Mouse (Mus musculus) neural tube, embryonic 10.5 days (tissue): ENCODE data around the gene Dach1.

ENCODE experiments used
- DNase-seq: peaks from one replicate; pipeline ENCODE4 v3.0.0-alpha.2; 2017; ENCODE audit warnings: low spot score; ENCODE audit errors: extremely low spot score

Gene Dach1

GRCm38 (mm10) chr14:98169421-98170076 lies at the start of gene Dach1:
Gene Dach1 (minus strand): TSS chr14:98169765.
- peak; percentile 77 for DNase-seq

GRCm38 (mm10) chr14:98200089-98200488 lies 30.5 kb upstream of the Dach1 start:
- DNase-seq: no peak

- no peak for DNase-seq
These were observed 12.0 kb upstream of the Dach1 start for GRCm38 (mm10) chr14:98181545-98181944.

GRCm38 (mm10) chr14:98173831-98174230 lies 4.3 kb upstream of the Dach1 start:
- DNase-seq: no peak

GRCm38 (mm10) chr14:98172394-98172905 lies 2.9 kb upstream of the Dach1 start:
- no peak for DNase-seq

- DNase-seq: no peak
These were observed 2.3 kb upstream of the Dach1 start for GRCm38 (mm10) chr14:98171861-98172260.

GRCm38 (mm10) chr14:98168908-98169401 lies 610 bp downstream of the Dach1 start:
- no peak for DNase-seq

- DNase-seq: peak; percentile 79
These were observed 1.3 kb downstream of the Dach1 start for GRCm38 (mm10) chr14:98168039-98168907.

- peak; percentile 62 for DNase-seq
These were observed 2.2 kb downstream of the Dach1 start for GRCm38 (mm10) chr14:98167186-98168038.

- no peak for DNase-seq
These were observed 3.1 kb downstream of the Dach1 start for GRCm38 (mm10) chr14:98166318-98166976.

- DNase-seq: no peak
These were observed 12.8 kb downstream of the Dach1 start for GRCm38 (mm10) chr14:98156753-98157152.

GRCm38 (mm10) chr14:98155725-98156392 lies 13.7 kb downstream of the Dach1 start:
- no peak for DNase-seq

- DNase-seq: peak; percentile 37
These were observed 14.6 kb downstream of the Dach1 start for GRCm38 (mm10) chr14:98154832-98155422.

- no peak for DNase-seq
These were observed 27.8 kb downstream of the Dach1 start for GRCm38 (mm10) chr14:98141758-98142157.

- DNase-seq: peak; percentile 27
These were observed 30.5 kb downstream of the Dach1 start for GRCm38 (mm10) chr14:98138873-98139665.

- DNase-seq: no peak
These were observed 35.0 kb downstream of the Dach1 start for GRCm38 (mm10) chr14:98134546-98134945.

- no peak for DNase-seq
These were observed 46.5 kb downstream of the Dach1 start for GRCm38 (mm10) chr14:98123032-98123431.

GRCm38 (mm10) chr14:98116627-98117026 lies 52.9 kb downstream of the Dach1 start:
- no peak for DNase-seq

- no peak for DNase-seq
These were observed 56.5 kb downstream of the Dach1 start for GRCm38 (mm10) chr14:98113106-98113505.
